Mouse (Mus musculus): Measurements from ENCODE around the gene Timd2.
"Not testable (repeated sequence)": the region's sequence is repeated elsewhere in the genome, so short reads cannot be mapped to it uniquely, and the experiment has no call there.

The Timd2 gene

DNA sequence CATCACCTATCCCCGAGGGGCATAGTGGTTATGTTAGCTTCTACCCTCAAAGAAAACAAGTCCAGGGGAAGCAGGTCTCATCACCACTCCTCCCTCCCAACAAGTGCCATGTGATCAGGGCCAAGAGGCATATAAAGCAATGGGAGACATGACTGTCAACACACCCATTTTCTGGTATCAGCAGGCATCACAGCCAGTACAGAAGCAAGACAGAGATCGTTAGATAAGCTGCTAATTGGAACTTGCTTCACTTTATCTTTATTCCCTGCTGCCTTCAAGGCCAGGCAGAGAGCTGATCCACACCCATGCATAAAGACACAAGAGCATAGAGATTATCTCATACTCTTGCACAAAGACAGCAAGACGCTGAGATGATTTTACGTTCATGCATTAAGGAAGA lies 43.6 kb downstream of the Timd2 start:
- no peak for DNase-seq (ENCODE audit: low spot score in 2 of 2)

DNA sequence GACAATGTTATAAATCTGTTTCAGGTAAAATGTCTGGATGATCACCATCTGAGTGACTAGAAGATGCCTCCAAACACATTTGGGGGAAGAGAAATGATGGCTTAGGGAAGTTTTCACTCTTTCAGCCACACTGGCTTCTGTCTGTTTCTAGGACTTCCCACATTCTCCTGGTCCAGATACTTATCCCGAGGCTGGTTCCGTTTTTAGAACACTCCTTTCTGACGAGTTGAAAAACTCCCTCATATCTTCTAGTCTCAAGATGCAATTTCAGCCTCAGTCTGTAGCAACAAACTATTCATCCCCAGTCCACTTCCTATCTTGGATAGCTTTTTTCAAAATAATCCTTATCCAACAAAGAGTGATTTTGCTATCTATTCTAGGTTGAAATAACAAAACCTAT lies 54.4 kb downstream of the Timd2 start:
- no peak for DNase-seq (ENCODE audit: low spot score in 2 of 2)

DNA sequence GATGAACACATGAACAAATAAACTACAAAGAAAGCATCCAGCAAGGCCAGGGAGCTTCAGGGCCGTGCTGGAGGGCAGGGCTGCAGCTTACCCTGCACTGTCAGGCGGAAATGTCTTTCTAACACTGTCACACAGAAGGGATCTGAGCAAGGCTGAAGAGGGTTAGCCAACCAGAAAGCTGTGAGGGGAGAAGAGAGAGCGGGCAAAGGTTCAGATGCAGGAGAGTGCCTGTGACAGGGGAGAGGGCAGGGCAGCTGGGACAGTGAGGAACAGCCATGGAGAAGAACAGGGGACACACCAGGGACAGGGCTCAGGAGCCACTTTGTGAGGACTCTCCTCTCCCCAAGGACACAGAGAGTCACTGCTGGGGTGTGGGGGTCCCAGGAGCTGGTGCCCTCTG lies 57.2 kb downstream of the Timd2 start:
- DNase-seq (ENCODE audit: low spot score in 2 of 2), result not testable (repeated sequence)

DNA sequence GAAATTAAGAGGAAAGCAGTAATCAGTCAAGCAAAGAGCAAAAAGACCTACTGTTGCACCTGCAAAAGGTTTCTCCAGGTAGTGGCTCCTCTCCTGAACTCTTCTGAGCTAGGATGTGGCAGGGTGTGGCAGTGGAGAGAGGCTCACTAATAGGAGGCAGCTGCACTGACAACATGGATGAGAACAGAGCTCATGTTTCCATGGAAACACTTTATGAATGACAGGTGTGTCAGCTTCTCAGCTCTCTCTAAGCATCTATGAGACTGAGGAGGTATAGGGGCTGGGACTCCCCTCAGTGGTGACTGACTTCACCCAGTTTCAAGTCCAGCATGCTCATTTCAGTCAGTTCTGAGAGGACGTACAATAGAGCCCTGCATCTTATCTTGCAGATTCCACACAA lies 62.0 kb downstream of the Timd2 start:
- DNase-seq (ENCODE audit: low spot score in 2 of 2), result no peak

DNA sequence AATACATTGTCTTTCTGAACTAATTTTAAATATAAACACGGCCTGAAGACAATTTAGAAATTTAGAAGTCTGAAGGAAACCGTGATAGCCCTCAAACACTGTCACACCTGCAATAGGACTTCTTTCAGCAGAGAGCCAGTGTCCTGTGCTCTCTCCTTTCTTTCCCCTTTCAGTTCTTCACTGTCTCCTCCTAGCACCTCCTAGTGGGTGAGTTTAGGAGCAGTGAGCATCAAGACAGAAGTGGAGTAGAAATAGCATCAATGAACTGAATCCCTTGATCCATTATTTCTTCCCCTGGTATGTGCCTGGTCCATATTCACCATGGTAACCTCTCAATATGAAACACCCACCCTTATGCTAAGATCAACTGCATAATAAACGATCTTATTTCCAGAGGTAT lies 70.3 kb downstream of the Timd2 start:
- no peak for DNase-seq (ENCODE audit: low spot score in 2 of 2)

DNA sequence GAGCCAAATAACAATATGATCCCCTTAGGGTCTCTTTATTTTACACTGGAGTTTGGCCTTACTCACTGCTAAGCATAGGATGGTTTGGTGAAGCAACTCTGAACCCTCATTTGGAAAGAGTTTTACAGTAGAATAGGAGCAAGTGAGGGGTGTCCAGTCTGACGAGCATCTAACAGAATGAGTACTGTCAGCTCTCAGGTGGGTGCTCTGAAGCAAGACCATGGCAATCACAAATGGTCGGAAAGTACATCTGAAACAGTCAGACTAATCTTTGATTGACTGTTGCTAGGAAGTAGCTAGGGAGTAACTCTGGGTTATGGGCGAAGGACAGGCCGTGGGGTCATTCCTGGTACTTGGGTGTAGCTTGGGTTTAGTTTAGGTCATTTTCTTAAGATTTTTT lies 71.3 kb downstream of the Timd2 start:
- not testable (repeated sequence) for DNase-seq (ENCODE audit: low spot score in 2 of 2)

DNA sequence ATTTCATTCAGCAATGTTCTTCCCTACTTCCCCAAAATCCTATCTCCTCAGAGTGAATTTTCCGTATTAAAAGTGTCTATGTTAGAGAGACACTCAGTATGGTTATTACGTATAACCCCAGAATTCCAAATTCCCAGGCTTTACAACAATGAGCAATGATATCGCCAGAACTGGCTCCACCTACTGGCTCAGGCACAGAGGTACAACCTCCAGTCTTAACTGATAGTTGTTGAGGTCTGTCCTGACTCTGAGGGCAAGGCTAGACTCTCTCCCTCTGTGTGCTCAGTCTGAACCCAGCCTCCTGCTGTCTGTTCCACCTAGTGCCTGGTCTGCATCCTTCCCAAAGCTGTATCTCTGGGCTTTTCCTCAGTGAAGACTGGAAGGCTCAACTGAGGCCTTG lies 75.2 kb downstream of the Timd2 start:
- DNase-seq (ENCODE audit: low spot score in 2 of 2), result peak; percentile 20 to 26

DNA sequence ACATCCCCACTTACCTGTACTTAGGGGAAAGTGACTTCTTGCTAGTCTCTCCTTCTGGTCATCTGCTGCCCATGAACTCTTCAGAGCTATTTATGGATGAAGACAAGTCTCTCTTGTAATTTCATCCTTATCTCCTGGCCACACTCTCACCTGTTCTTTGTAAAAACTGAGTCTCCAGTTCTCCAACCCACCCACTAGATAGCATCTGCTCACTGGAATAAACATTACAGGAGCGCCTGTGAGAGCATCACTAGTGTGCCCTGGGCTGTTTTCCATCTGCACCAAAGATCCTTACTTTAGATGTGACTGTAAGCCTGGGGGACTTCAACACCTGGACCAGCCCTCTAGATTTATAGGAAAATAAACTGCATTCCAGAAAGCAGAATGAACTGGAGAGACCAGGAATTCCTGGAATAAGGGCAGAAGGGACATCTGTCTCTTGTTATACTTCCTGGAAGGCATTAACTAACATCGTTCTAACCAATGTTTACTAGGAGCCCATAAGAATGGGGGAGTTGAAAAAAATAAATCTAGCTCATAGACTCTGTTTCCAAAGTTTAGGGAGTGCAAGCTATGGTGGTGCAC lies 77.6 kb downstream of the Timd2 start, which contains the start of gene Dppa1:
TSS of gene Dppa1 (minus strand) at position 51 of the 585 bp plus-strand sequence.
- no peak for DNase-seq (ENCODE audit: low spot score in 2 of 2)

DNA sequence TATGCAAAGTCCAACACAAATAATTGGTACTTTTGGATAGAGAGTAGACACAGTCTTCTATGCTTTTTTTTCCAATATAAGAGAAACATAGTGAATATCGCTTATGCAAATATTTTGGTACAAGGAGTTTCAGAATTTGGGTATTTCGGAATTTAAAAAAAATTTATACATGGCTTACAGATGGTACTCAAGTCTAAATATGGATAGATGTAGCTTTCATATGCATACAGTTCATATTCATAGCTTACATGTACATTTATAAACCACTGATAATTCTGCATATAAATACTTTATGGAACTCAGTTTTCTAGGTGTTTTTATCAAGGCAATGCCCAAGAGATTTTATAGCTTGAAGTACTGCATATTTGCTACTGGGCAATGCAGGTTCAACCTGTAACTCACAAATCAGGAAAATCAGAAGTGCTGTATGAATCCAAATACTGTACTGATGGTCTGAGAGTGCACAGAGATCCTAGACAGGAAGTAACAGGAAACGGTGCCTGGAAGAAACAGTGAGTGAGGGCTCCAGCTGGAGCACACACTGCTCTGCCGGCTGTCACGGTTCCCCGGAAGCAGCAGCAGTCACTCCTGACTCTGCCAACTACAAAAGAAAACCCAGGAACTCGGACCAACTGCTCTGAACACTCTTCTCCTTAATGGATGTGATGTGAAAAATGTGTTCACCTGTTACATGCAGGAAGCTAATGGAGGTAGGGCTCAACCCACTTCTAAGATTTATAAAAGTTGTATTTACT lies 86.3 kb downstream of the Timd2 start:
- no peak for DNase-seq (ENCODE audit: low spot score in 2 of 2)

DNA sequence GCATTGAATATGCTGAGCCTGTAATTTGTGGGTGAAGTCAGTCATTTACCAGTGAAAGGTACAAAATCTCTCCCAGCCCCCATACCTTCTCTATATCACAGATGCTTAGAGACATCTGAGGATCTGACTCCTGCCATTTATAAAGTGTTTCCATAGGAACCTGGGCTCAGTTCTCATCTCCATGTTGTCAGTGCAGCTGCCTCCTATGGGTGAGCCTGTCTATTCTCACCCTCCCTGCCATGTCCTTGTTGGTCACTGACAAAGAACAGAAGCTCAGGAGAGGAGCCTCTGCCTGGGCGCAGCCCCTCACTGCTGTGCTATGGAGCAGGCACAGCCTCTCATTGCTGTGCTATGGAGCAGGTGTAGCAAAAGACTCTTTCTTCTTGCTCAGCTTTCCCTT lies 86.9 kb downstream of the Timd2 start:
- DNase-seq (ENCODE audit: low spot score in 2 of 2), result no peak

Data from cerebellum, postnatal 4 days (tissue).